Mouse (Mus musculus): ENCODE measurements around the gene Emb. TPM values are rescaled to one million over a fixed set of nuclear protein-coding genes. Genes with fewer than 3 reads are reported as not detected.

The Emb gene
- total and polyA plus RNA-seq, 3 experiments: 0.60 to 2.1 (median 1.2) TPM

DNA sequence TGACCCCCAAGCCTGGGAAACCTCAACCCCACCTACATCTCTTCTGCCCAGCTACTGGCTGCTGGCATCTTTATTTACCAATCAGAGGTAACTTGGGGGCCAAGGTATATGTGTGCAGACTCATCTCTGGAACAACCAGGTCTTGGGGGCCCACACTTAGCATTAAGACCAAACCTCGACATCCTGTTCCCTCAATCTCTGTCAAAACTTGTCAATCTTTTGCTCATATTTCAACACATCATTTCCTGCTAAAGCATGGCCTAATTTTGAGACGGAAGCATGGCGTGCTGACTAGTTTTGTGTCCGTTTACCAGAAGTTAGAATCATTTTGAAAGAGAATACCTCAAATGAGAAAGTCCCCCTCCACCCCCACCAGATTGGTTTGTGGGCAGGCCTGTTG lies 52.4 kb downstream of the Emb start:
- Histone ChIP-seq H3K4me3 (replicated peaks in 1 of 3; ENCODE audit: low read depth in 2 of 3, low read length in 2 of 3, poor library complexity in 1 of 3) (no peak overlapping the region), H3K9me3 (replicated peaks; ENCODE audit: low read length) (peaks cover 55% of the 10 kb centered on the region), H3K9ac (ENCODE audit: insufficient read depth, low read depth) (no peak overlapping the region), H3K4me1 (ENCODE audit: control insufficient read depth in 1 of 2, insufficient read depth in 2 of 2) (no peaks in the 10 kb centered on the region), H3K27me3 (replicated peaks) (no peaks in the 10 kb centered on the region), H3K36me3 (replicated peaks in 1 of 2; ENCODE audit: control insufficient read depth in 1 of 2, insufficient read depth in 1 of 2, low read length in 1 of 2) (no peaks in the 10 kb centered on the region), H3K79me2 (replicated peaks; ENCODE audit: control insufficient read depth, extremely low read depth, insufficient read depth, poor library complexity, severe bottlenecking) (no peaks in the 10 kb centered on the region), H3K27ac (ENCODE audit: insufficient read depth, low read depth) (no peak overlapping the region), H3K4me2 (ENCODE audit: insufficient read depth, low read depth, poor library complexity, severe bottlenecking) (no peak overlapping the region)
- DNase-seq (ENCODE audit: extremely low read depth): no peak
- in situ Hi-C loops (cut with MboI; ENCODE audit: low pct_ligation_motif_present, low pct_unique_long_range_greater_than_20kb, low sequenced_read_pairs): no loop called here
- TF ChIP-seq GABPA (IDR thresholded peaks at IDR 0.05; ENCODE audit: insufficient replicate concordance, low read depth, low read length) (no peak), CHD2 (IDR thresholded peaks at IDR 0.05; ENCODE audit: low read length) (no peak), SMC3 (IDR thresholded peaks at IDR 0.05; ENCODE audit: low read depth, low read length) (no peak), MXI1 (IDR thresholded peaks at IDR 0.05; ENCODE audit: low read depth, low read length) (no peak), USF2 (conservative IDR thresholded peaks at IDR 0.05; ENCODE audit: low read depth, low read length) (no peak), BHLHE40 (IDR thresholded peaks at IDR 0.05; ENCODE audit: low read depth, low read length) (no peak)
- dilution Hi-C loops (cut with MboI; ENCODE audit: extremely low pct_ligation_motif_present, extremely low pct_unique_long_range_greater_than_20kb, low sequenced_read_pairs): no loop called here

DNA sequence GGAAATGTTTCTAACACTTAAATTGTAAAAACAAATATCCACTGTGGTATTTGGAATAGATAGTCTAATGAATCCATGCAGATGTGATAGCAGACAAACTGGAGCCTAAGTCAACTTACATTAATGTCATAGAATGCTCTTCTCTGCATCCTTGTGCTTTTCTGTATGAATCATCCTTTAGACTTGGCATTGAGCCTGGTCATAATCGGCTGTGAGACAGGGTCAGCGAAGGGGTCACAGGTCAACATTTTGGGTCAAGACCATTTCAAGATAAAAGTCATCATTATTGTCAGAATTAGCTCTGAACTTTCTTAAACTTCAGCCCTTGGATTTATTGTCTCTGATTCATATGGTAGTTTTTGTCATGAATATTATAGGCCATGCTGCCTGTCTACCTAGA lies 57.8 kb downstream of the Emb start:
- Histone ChIP-seq H3K9me3 (replicated peaks; ENCODE audit: low read length) (peaks cover 59% of the 10 kb centered on the region), H3K79me2 (replicated peaks; ENCODE audit: control insufficient read depth, extremely low read depth, insufficient read depth, poor library complexity, severe bottlenecking) (no peaks in the 10 kb centered on the region), H3K4me3 (replicated peaks in 1 of 3; ENCODE audit: low read depth in 2 of 3, low read length in 2 of 3, poor library complexity in 1 of 3) (no peak overlapping the region), H3K4me1 (ENCODE audit: control insufficient read depth in 1 of 2, insufficient read depth in 2 of 2) (no peaks in the 10 kb centered on the region), H3K36me3 (replicated peaks in 1 of 2; ENCODE audit: control insufficient read depth in 1 of 2, insufficient read depth in 1 of 2, low read length in 1 of 2) (no peaks in the 10 kb centered on the region), H3K27me3 (replicated peaks) (no peaks in the 10 kb centered on the region), H3K4me2 (ENCODE audit: insufficient read depth, low read depth, poor library complexity, severe bottlenecking) (no peak overlapping the region), H3K27ac (ENCODE audit: insufficient read depth, low read depth) (no peak overlapping the region), H3K9ac (ENCODE audit: insufficient read depth, low read depth) (no peak overlapping the region)
- in situ Hi-C loops (cut with MboI; ENCODE audit: low pct_ligation_motif_present, low pct_unique_long_range_greater_than_20kb, low sequenced_read_pairs) (no loop called here), dilution Hi-C loops (cut with MboI; ENCODE audit: extremely low pct_ligation_motif_present, extremely low pct_unique_long_range_greater_than_20kb, low sequenced_read_pairs) (no loop called here)
- TF ChIP-seq CHD1 (IDR thresholded peaks at IDR 0.05; ENCODE audit: low read depth, low read length) (no peak), RCOR1 (conservative IDR thresholded peaks at IDR 0.05; ENCODE audit: low read depth, low read length) (no peak), CTCF (conservative IDR thresholded peaks at IDR 0.05 in 1 of 2, IDR thresholded peaks at IDR 0.05 in 1 of 2; ENCODE audit: low read depth in 2 of 2, low read length in 2 of 2) (no peak), SMC3 (IDR thresholded peaks at IDR 0.05; ENCODE audit: low read depth, low read length) (no peak), TBP (conservative IDR thresholded peaks at IDR 0.05; ENCODE audit: low read depth, low read length) (no peak), MEF2A (IDR thresholded peaks at IDR 0.05; ENCODE audit: borderline replicate concordance, low read depth, low read length) (no peak), KAT2A (IDR thresholded peaks at IDR 0.05; ENCODE audit: insufficient replicate concordance, low read length) (no peak)
- no peak for DNase-seq (ENCODE audit: extremely low read depth)

DNA sequence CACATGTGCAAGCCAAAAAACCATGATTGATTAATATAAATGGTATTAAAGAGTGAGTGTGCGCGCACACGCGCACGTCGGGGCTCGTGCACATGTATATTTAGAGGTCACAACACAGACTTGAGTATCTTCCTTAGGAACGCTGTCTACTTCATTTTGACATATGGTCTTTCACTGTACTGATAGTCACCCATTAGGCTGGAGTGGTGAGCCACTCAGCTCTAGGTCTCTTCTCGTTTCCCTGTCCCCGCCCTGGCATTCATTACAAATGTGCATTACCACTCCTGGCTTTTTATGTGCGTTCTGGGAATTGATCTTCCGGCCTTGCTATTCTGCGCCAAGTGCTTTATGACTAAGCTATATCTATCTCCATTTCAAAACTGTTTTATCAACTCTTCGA lies 59.6 kb downstream of the Emb start:
- Histone ChIP-seq H3K9me3 (replicated peaks; ENCODE audit: low read length) (peaks cover 51% of the 10 kb centered on the region), H3K4me2 (ENCODE audit: insufficient read depth, low read depth, poor library complexity, severe bottlenecking) (no peak overlapping the region), H3K27ac (ENCODE audit: insufficient read depth, low read depth) (no peak overlapping the region), H3K9ac (ENCODE audit: insufficient read depth, low read depth) (no peak overlapping the region), H3K36me3 (replicated peaks in 1 of 2; ENCODE audit: control insufficient read depth in 1 of 2, insufficient read depth in 1 of 2, low read length in 1 of 2) (no peaks in the 10 kb centered on the region), H3K4me1 (ENCODE audit: control insufficient read depth in 1 of 2, insufficient read depth in 2 of 2) (no peaks in the 10 kb centered on the region), H3K27me3 (replicated peaks) (no peaks in the 10 kb centered on the region), H3K79me2 (replicated peaks; ENCODE audit: control insufficient read depth, extremely low read depth, insufficient read depth, poor library complexity, severe bottlenecking) (no peaks in the 10 kb centered on the region), H3K4me3 (replicated peaks in 1 of 3; ENCODE audit: low read depth in 2 of 3, low read length in 2 of 3, poor library complexity in 1 of 3) (no peak overlapping the region)
- dilution Hi-C loops (cut with MboI; ENCODE audit: extremely low pct_ligation_motif_present, extremely low pct_unique_long_range_greater_than_20kb, low sequenced_read_pairs): no loop called here
- TF ChIP-seq MAFK (IDR thresholded peaks at IDR 0.05; ENCODE audit: insufficient replicate concordance, low read length): no peak
- TF ChIP-seq MAX (IDR thresholded peaks at IDR 0.05; ENCODE audit: low read length): no peak
- no peak for TF ChIP-seq POLR2A (IDR thresholded peaks at IDR 0.05; ENCODE audit: low read depth, low read length)
- TF ChIP-seq ZNF384 (IDR thresholded peaks at IDR 0.05; ENCODE audit: low read depth, low read length): no peak
- TF ChIP-seq NELFE (IDR thresholded peaks at IDR 0.05; ENCODE audit: low read depth, low read length): no peak
- TF ChIP-seq USF1 (IDR thresholded peaks at IDR 0.05; ENCODE audit: low read depth, low read length): no peak
- TF ChIP-seq CHD2 (IDR thresholded peaks at IDR 0.05; ENCODE audit: low read length): no peak
- TF ChIP-seq ZKSCAN1 (IDR thresholded peaks at IDR 0.05; ENCODE audit: borderline replicate concordance, low read depth, low read length): no peak
- TF ChIP-seq TBP (conservative IDR thresholded peaks at IDR 0.05; ENCODE audit: low read depth, low read length): no peak
- no peak for TF ChIP-seq ETS1 (conservative IDR thresholded peaks at IDR 0.05; ENCODE audit: low read depth, low read length)
- TF ChIP-seq SIN3A (IDR thresholded peaks at IDR 0.05; ENCODE audit: low read length): no peak
- TF ChIP-seq SMC3 (IDR thresholded peaks at IDR 0.05; ENCODE audit: low read depth, low read length): no peak
- no peak for TF ChIP-seq MEF2A (IDR thresholded peaks at IDR 0.05; ENCODE audit: borderline replicate concordance, low read depth, low read length)
- TF ChIP-seq JUN (IDR thresholded peaks at IDR 0.05; ENCODE audit: insufficient read depth, low read depth, low read length): no peak
- no peak for TF ChIP-seq KAT2A (IDR thresholded peaks at IDR 0.05; ENCODE audit: insufficient replicate concordance, low read length)
- TF ChIP-seq USF2 (conservative IDR thresholded peaks at IDR 0.05; ENCODE audit: low read depth, low read length): no peak
- TF ChIP-seq UBTF (IDR thresholded peaks at IDR 0.05; ENCODE audit: low read depth, low read length): no peak
- TF ChIP-seq MXI1 (IDR thresholded peaks at IDR 0.05; ENCODE audit: low read depth, low read length): no peak
- TF ChIP-seq JUND (conservative IDR thresholded peaks at IDR 0.05; ENCODE audit: low read depth, low read length): no peak
- in situ Hi-C loops (cut with MboI; ENCODE audit: low pct_ligation_motif_present, low pct_unique_long_range_greater_than_20kb, low sequenced_read_pairs): no loop called here
- DNase-seq (ENCODE audit: extremely low read depth): no peak

Measured in CH12.LX (cell line).